ENCODE assay signal across 10 mouse cellular contexts in genomic region chr10:111071805-111072553, GRCm38 (mm10).
DNase-seq lines count a peak whose midpoint lies in the region; ATAC-seq and TF ChIP-seq lines count a peak whose summit lies in the region.
"Had no signal": no experiment of that assay in that cellular context is flagged by ENCODE, and none has a peak within 500 bp of the region (broad histone marks: within the 10 kb centered on the region; RNA-seq: fewer than 3 reads in every experiment).

No protein-coding gene starts in this region.

- H3K9ac ChIP-seq in embryonic facial prominence, embryonic 12.5 days = no peak overlapping the region
- H3K9ac ChIP-seq in hindbrain, embryonic 15.5 days = no peak overlapping the region
- no peak overlapping the region for H3K9ac ChIP-seq in midbrain, embryonic 11.5 days (ENCODE audit: low read length)
- no peak overlapping the region for H3K9ac ChIP-seq in heart, adult 2 months (ENCODE audit: low read depth, low read length)
- H3K9ac ChIP-seq: limb, embryonic 15.5 days had no signal

- H3K4me3 ChIP-seq in embryonic facial prominence, embryonic 12.5 days = no peak overlapping the region
- H3K4me3 ChIP-seq in hindbrain, embryonic 15.5 days = no peak overlapping the region
- no peak overlapping the region for H3K4me3 ChIP-seq in midbrain, embryonic 11.5 days (ENCODE audit: low read depth, low read length)
- no peak overlapping the region for H3K4me3 ChIP-seq in heart, adult 2 months
- H3K4me3 ChIP-seq: limb, embryonic 15.5 days had no signal

- no peak overlapping the region for H3K27ac ChIP-seq in embryonic facial prominence, embryonic 12.5 days
- no peak overlapping the region for H3K27ac ChIP-seq in hindbrain, embryonic 15.5 days (replicated peaks)
- no peak overlapping the region for H3K27ac ChIP-seq in midbrain, embryonic 11.5 days (ENCODE audit: low read depth, low read length)
- no peak overlapping the region for H3K27ac ChIP-seq in heart, adult 2 months
- H3K27ac ChIP-seq: limb, embryonic 15.5 days had no signal

- ATAC-seq in embryonic facial prominence, embryonic 12.5 days (ENCODE audit: insufficient number of reproducible peaks, insufficient read depth, low FRiP score, low TSS enrichment) = 0 out of 2 replicates have a peak, but pooled peaks have one; percentile 28
- ATAC-seq in hindbrain, embryonic 15.5 days (ENCODE audit: low FRiP score, low read depth) = peak; percentile 59; the same call in 1 of the 2 replicates
- ATAC-seq in midbrain, embryonic 11.5 days (ENCODE audit: low FRiP score) = peak; percentile 70

- H3K4me1 ChIP-seq in embryonic facial prominence, embryonic 12.5 days = no peaks in the 10 kb centered on the region; the same call in 1 of the 2 replicates
- H3K4me1 ChIP-seq in hindbrain, embryonic 15.5 days (replicated peaks) = 0 out of 2 replicates have a peak, but pooled peaks cover 8% of the 10 kb centered on the region
- H3K4me1 ChIP-seq in midbrain, embryonic 11.5 days (ENCODE audit: control insufficient read depth, insufficient read depth, low read length) = peaks cover 17% of the 10 kb centered on the region
- peaks cover 4% of the 10 kb centered on the region for H3K4me1 ChIP-seq in heart, adult 2 months (ENCODE audit: control insufficient read depth, insufficient read depth, low read length)
- H3K4me1 ChIP-seq: limb, embryonic 15.5 days had no signal

- H3K36me3 ChIP-seq in embryonic facial prominence, embryonic 12.5 days = no peaks in the 10 kb centered on the region
- no peaks in the 10 kb centered on the region for H3K36me3 ChIP-seq in hindbrain, embryonic 15.5 days
- H3K36me3 ChIP-seq in midbrain, embryonic 11.5 days (ENCODE audit: control insufficient read depth, insufficient read depth, low read length) = no peaks in the 10 kb centered on the region
- no peaks in the 10 kb centered on the region for H3K36me3 ChIP-seq in heart, adult 2 months (ENCODE audit: control insufficient read depth, insufficient read depth, low read length)
- H3K36me3 ChIP-seq: limb, embryonic 15.5 days had no signal

- intact Hi-C loops in heart, adult 2 months (cut with DNase I) = no loop called here

- H3K79me2 ChIP-seq in heart, adult 2 months (replicated peaks; ENCODE audit: control insufficient read depth, insufficient read depth, low read length) = no peaks in the 10 kb centered on the region

- H3K4me2 ChIP-seq in embryonic facial prominence, embryonic 12.5 days (replicated peaks) = no peak overlapping the region
- peak overlapping the region; percentile 17; the same call in 1 of the 2 replicates for H3K4me2 ChIP-seq in hindbrain, embryonic 15.5 days
- H3K4me2 ChIP-seq in midbrain, embryonic 11.5 days = no peak overlapping the region
- H3K4me2 ChIP-seq: limb, embryonic 15.5 days had no signal

- no peak for TF ChIP-seq POLR2A in heart, adult 2 months (IDR thresholded peaks at IDR 0.05; ENCODE audit: insufficient read depth, low read depth, low read length)

- peak; percentile 27 for DNase-seq in NIH3T3 (ENCODE audit: low read depth)
- DNase-seq in midbrain, embryonic 11.5 days (ENCODE audit: low spot score, missing footprints) = no peak
- DNase-seq in testis, postnatal 10 days (ENCODE audit: low spot score) = no peak
- no peak for DNase-seq in thymus, postnatal 4 days
- no peak for DNase-seq in cerebellum, postnatal 25 days
- no peak for DNase-seq in heart, adult 2 months
- DNase-seq: heart, postnatal 4 days had no signal

- no peak for TF ChIP-seq CTCF in heart, adult 2 months (IDR thresholded peaks at IDR 0.05)

- no peaks in the 10 kb centered on the region for H3K9me3 ChIP-seq in embryonic facial prominence, embryonic 12.5 days
- no peaks in the 10 kb centered on the region for H3K9me3 ChIP-seq in hindbrain, embryonic 15.5 days
- H3K9me3 ChIP-seq in midbrain, embryonic 11.5 days (ENCODE audit: control insufficient read depth, low read length) = no peaks in the 10 kb centered on the region
- H3K9me3 ChIP-seq: limb, embryonic 15.5 days had no signal

- no peak for TF ChIP-seq EP300 in heart, adult 2 months (IDR thresholded peaks at IDR 0.05; ENCODE audit: insufficient read depth, low read depth, low read length)

- 11% methylated on average over 9 of the region's 11 CpGs for WGBS in embryonic facial prominence, embryonic 12.5 days
- WGBS in hindbrain, embryonic 15.5 days = 10% methylated on average over 7 of the region's 11 CpGs
- 12% methylated on average over 9 of the region's 11 CpGs for WGBS in midbrain, embryonic 11.5 days
- 45% methylated on average over 8 of the region's 11 CpGs for WGBS in heart, adult 2 months

- no peaks in the 10 kb centered on the region for H3K27me3 ChIP-seq in embryonic facial prominence, embryonic 12.5 days
- no peaks in the 10 kb centered on the region for H3K27me3 ChIP-seq in hindbrain, embryonic 15.5 days
- H3K27me3 ChIP-seq in midbrain, embryonic 11.5 days (ENCODE audit: control insufficient read depth, insufficient read depth, low read length) = peaks cover 3% of the 10 kb centered on the region; the same call in 1 of the 2 replicates
- H3K27me3 ChIP-seq in heart, adult 2 months (ENCODE audit: control insufficient read depth, insufficient read depth, low read length) = no peaks in the 10 kb centered on the region
- H3K27me3 ChIP-seq: limb, embryonic 15.5 days had no signal
